Mouse (Mus musculus): ENCODE data around the gene Ttc30a2. TPM values are rescaled to one million over a fixed set of nuclear protein-coding genes. Genes with fewer than 3 reads are reported as not detected.

Ttc30a2 gene
- polyA plus RNA-seq, 1 experiment from 2014 or later: 1.9 TPM

- no peak overlapping the region for H3K9ac ChIP-seq (ENCODE audit: low read length)
- H3K27ac ChIP-seq (replicated peaks in 1 of 2; ENCODE audit: control insufficient read depth in 1 of 2, insufficient read depth in 1 of 2, low read depth in 2 of 2, low read length in 2 of 2): no peak overlapping the region
- H3K4me1 ChIP-seq (ENCODE audit: control insufficient read depth in 2 of 2, insufficient read depth in 2 of 2, low read length in 2 of 2): peaks cover 8 to 12% of the 10 kb centered on the region in 2 experiments
- H3K4me3 ChIP-seq (ENCODE audit: control insufficient read depth in 1 of 2, insufficient read depth in 1 of 2, low read depth in 1 of 2, low read length in 2 of 2): no peak overlapping the region
- H3K9me3 ChIP-seq (ENCODE audit: control insufficient read depth, low read length): no peaks in the 10 kb centered on the region
- ATAC-seq (ENCODE audit: insufficient number of reproducible peaks, insufficient read depth, low FRiP score, low read depth): no peak
- no peaks in the 10 kb centered on the region for H3K27me3 ChIP-seq (ENCODE audit: control insufficient read depth, insufficient read depth, low read length)
- WGBS: 48% methylated on average over 7 of the region's 7 CpGs
- no peaks in the 10 kb centered on the region for H3K36me3 ChIP-seq (ENCODE audit: control insufficient read depth, insufficient read depth, low read length)
- no peak overlapping the region for H3K4me2 ChIP-seq (ENCODE audit: low read length)
These were observed 10.9 kb upstream of the Ttc30a2 start for GRCm38 (mm10) chr2:75988779-75989363.

- ATAC-seq (ENCODE audit: insufficient number of reproducible peaks, insufficient read depth, low FRiP score, low read depth): no peak
- Histone ChIP-seq H3K4me3 (ENCODE audit: control insufficient read depth in 1 of 2, insufficient read depth in 1 of 2, low read depth in 1 of 2, low read length in 2 of 2) (no peak overlapping the region), H3K27ac (replicated peaks in 1 of 2; ENCODE audit: control insufficient read depth in 1 of 2, insufficient read depth in 1 of 2, low read depth in 2 of 2, low read length in 2 of 2) (no peak overlapping the region), H3K36me3 (ENCODE audit: control insufficient read depth, insufficient read depth, low read length) (no peaks in the 10 kb centered on the region), H3K27me3 (ENCODE audit: control insufficient read depth, insufficient read depth, low read length) (no peaks in the 10 kb centered on the region), H3K4me2 (ENCODE audit: low read length) (no peak overlapping the region), H3K9me3 (ENCODE audit: control insufficient read depth, low read length) (no peaks in the 10 kb centered on the region), H3K4me1 (ENCODE audit: control insufficient read depth in 2 of 2, insufficient read depth in 2 of 2, low read length in 2 of 2) (peaks cover 8 to 12% of the 10 kb centered on the region in 2 experiments), H3K9ac (ENCODE audit: low read length) (no peak overlapping the region)
- WGBS: 69% methylated on average over 4 of the region's 4 CpGs
These were observed 10.4 kb upstream of the Ttc30a2 start for GRCm38 (mm10) chr2:75988378-75988777.

- no peak overlapping the region for H3K4me3 ChIP-seq (ENCODE audit: control insufficient read depth in 1 of 2, insufficient read depth in 1 of 2, low read depth in 1 of 2, low read length in 2 of 2)
- no peak overlapping the region for H3K4me2 ChIP-seq (ENCODE audit: low read length)
- H3K4me1 ChIP-seq (ENCODE audit: control insufficient read depth in 2 of 2, insufficient read depth in 2 of 2, low read length in 2 of 2): peaks cover 8 to 12% of the 10 kb centered on the region in 2 experiments
- no peaks in the 10 kb centered on the region for H3K9me3 ChIP-seq (ENCODE audit: control insufficient read depth, low read length)
- no peaks in the 10 kb centered on the region for H3K27me3 ChIP-seq (ENCODE audit: control insufficient read depth, insufficient read depth, low read length)
- no peak overlapping the region for H3K9ac ChIP-seq (ENCODE audit: low read length)
- H3K27ac ChIP-seq (replicated peaks in 1 of 2; ENCODE audit: control insufficient read depth in 1 of 2, insufficient read depth in 1 of 2, low read depth in 2 of 2, low read length in 2 of 2): no peak overlapping the region
- no peaks in the 10 kb centered on the region for H3K36me3 ChIP-seq (ENCODE audit: control insufficient read depth, insufficient read depth, low read length)
- 59% methylated on average over 9 of the region's 9 CpGs for WGBS
- ATAC-seq (ENCODE audit: insufficient number of reproducible peaks, insufficient read depth, low FRiP score, low read depth): no peak
These were observed 9.8 kb upstream of the Ttc30a2 start for GRCm38 (mm10) chr2:75987739-75988138.

GRCm38 (mm10) chr2:75985124-75985523 lies 7.2 kb upstream of the Ttc30a2 start:
- no peak for ATAC-seq (ENCODE audit: insufficient number of reproducible peaks, insufficient read depth, low FRiP score, low read depth)
- H3K4me1 ChIP-seq (ENCODE audit: control insufficient read depth in 2 of 2, insufficient read depth in 2 of 2, low read length in 2 of 2): no peaks in the 10 kb centered on the region; a peak in 1 of 4 replicates
- H3K9me3 ChIP-seq (ENCODE audit: control insufficient read depth, low read length): no peaks in the 10 kb centered on the region
- no peak overlapping the region for H3K4me3 ChIP-seq (ENCODE audit: control insufficient read depth in 1 of 2, insufficient read depth in 1 of 2, low read depth in 1 of 2, low read length in 2 of 2)
- no peak overlapping the region for H3K4me2 ChIP-seq (ENCODE audit: low read length)
- no peak overlapping the region for H3K9ac ChIP-seq (ENCODE audit: low read length)
- H3K27ac ChIP-seq (replicated peaks in 1 of 2; ENCODE audit: control insufficient read depth in 1 of 2, insufficient read depth in 1 of 2, low read depth in 2 of 2, low read length in 2 of 2): no peak overlapping the region
- H3K36me3 ChIP-seq (ENCODE audit: control insufficient read depth, insufficient read depth, low read length): no peaks in the 10 kb centered on the region
- 7% methylated on average over 2 of the region's 2 CpGs for WGBS
- no peaks in the 10 kb centered on the region for H3K27me3 ChIP-seq (ENCODE audit: control insufficient read depth, insufficient read depth, low read length)

- Histone ChIP-seq H3K9me3 (ENCODE audit: control insufficient read depth, low read length) (no peaks in the 10 kb centered on the region), H3K36me3 (ENCODE audit: control insufficient read depth, insufficient read depth, low read length) (no peaks in the 10 kb centered on the region), H3K4me3 (ENCODE audit: control insufficient read depth in 1 of 2, insufficient read depth in 1 of 2, low read depth in 1 of 2, low read length in 2 of 2) (no peak overlapping the region), H3K4me1 (ENCODE audit: control insufficient read depth in 2 of 2, insufficient read depth in 2 of 2, low read length in 2 of 2) (no peaks in the 10 kb centered on the region; a peak in 1 of 4 replicates), H3K4me2 (ENCODE audit: low read length) (no peak overlapping the region), H3K9ac (ENCODE audit: low read length) (no peak overlapping the region), H3K27ac (replicated peaks in 1 of 2; ENCODE audit: control insufficient read depth in 1 of 2, insufficient read depth in 1 of 2, low read depth in 2 of 2, low read length in 2 of 2) (no peak overlapping the region), H3K27me3 (ENCODE audit: control insufficient read depth, insufficient read depth, low read length) (no peaks in the 10 kb centered on the region)
- no peak for ATAC-seq (ENCODE audit: insufficient number of reproducible peaks, insufficient read depth, low FRiP score, low read depth)
- WGBS: 77% methylated on average over 3 of the region's 3 CpGs
These were observed 5.9 kb upstream of the Ttc30a2 start for GRCm38 (mm10) chr2:75983847-75984246.

- H3K4me2 ChIP-seq (ENCODE audit: low read length): no peak overlapping the region
- WGBS: 92% methylated on average over 3 of the region's 3 CpGs
These were observed 5.1 kb upstream of the Ttc30a2 start for GRCm38 (mm10) chr2:75983091-75983490.

GRCm38 (mm10) chr2:75982626-75983025 lies 4.7 kb upstream of the Ttc30a2 start:
- Histone ChIP-seq H3K4me2 (ENCODE audit: low read length) (no peak overlapping the region), H3K9ac (ENCODE audit: low read length) (no peak overlapping the region), H3K4me3 (ENCODE audit: control insufficient read depth in 1 of 2, insufficient read depth in 1 of 2, low read depth in 1 of 2, low read length in 2 of 2) (no peak overlapping the region), H3K27ac (replicated peaks in 1 of 2; ENCODE audit: control insufficient read depth in 1 of 2, insufficient read depth in 1 of 2, low read depth in 2 of 2, low read length in 2 of 2) (no peak overlapping the region), H3K4me1 (ENCODE audit: control insufficient read depth in 2 of 2, insufficient read depth in 2 of 2, low read length in 2 of 2) (no peaks in the 10 kb centered on the region; a peak in 1 of 4 replicates), H3K9me3 (ENCODE audit: control insufficient read depth, low read length) (no peaks in the 10 kb centered on the region), H3K36me3 (ENCODE audit: control insufficient read depth, insufficient read depth, low read length) (no peaks in the 10 kb centered on the region), H3K27me3 (ENCODE audit: control insufficient read depth, insufficient read depth, low read length) (no peaks in the 10 kb centered on the region)
- ATAC-seq (ENCODE audit: insufficient number of reproducible peaks, insufficient read depth, low FRiP score, low read depth): no peak
- WGBS: 88% methylated on average over 4 of the region's 4 CpGs

More at GRCm38 (mm10) chr2:75983091-75983490, 5.1 kb upstream of the Ttc30a2 start:
- H3K4me1 ChIP-seq (ENCODE audit: control insufficient read depth in 2 of 2, insufficient read depth in 2 of 2, low read length in 2 of 2): no peaks in the 10 kb centered on the region; a peak in 1 of 4 replicates
- no peak for ATAC-seq (ENCODE audit: insufficient number of reproducible peaks, insufficient read depth, low FRiP score, low read depth)
- no peaks in the 10 kb centered on the region for H3K36me3 ChIP-seq (ENCODE audit: control insufficient read depth, insufficient read depth, low read length)
- no peaks in the 10 kb centered on the region for H3K9me3 ChIP-seq (ENCODE audit: control insufficient read depth, low read length)
- no peak overlapping the region for H3K27ac ChIP-seq (replicated peaks in 1 of 2; ENCODE audit: control insufficient read depth in 1 of 2, insufficient read depth in 1 of 2, low read depth in 2 of 2, low read length in 2 of 2)
- no peaks in the 10 kb centered on the region for H3K27me3 ChIP-seq (ENCODE audit: control insufficient read depth, insufficient read depth, low read length)
- no peak overlapping the region for H3K4me3 ChIP-seq (ENCODE audit: control insufficient read depth in 1 of 2, insufficient read depth in 1 of 2, low read depth in 1 of 2, low read length in 2 of 2)
- H3K9ac ChIP-seq (ENCODE audit: low read length): no peak overlapping the region
